Mouse (Mus musculus) lung, postnatal 0 days (tissue): ENCODE data around the gene Sart1. TPM values are rescaled to one million over a fixed set of nuclear protein-coding genes. Genes with fewer than 3 reads are reported as not detected.

ENCODE experiments used
- ATAC-seq: fragments of 200-750 bp; cut with Nextera tagmentation; 2 replicates; pipeline ENCODE4 v1.8.0; 2017; ENCODE audit warnings: moderate library complexity
- DNase-seq: peaks from one replicate; pipeline ENCODE4 v3.0.0-alpha.2; 2016; ENCODE audit warnings: low spot score
- H3K27ac ChIP-seq: fragments of 300-500 bp; sonication (generic); 2 replicates; pipeline ENCODE4 v1.5.1; 2014; ENCODE audit warnings: antibody characterized with exemption, mild to moderate bottlenecking, low read length, mixed read lengths
- H3K27me3 ChIP-seq: fragments of 300-500 bp; sonication (generic); replicated peaks from 2 replicates; pipeline ENCODE4 v1.6.1; 2014; ENCODE audit warnings: low read length, mixed read lengths; ENCODE audit not compliant: insufficient read depth
- H3K36me3 ChIP-seq: fragments of 300-500 bp; sonication (generic); 2 replicates; pipeline ENCODE4 v1.6.1; 2014; ENCODE audit warnings: low read length, mixed read lengths; ENCODE audit not compliant: insufficient read depth
- H3K4me1 ChIP-seq: fragments of 300-500 bp; sonication (generic); 2 replicates; pipeline ENCODE4 v1.6.1; 2014; ENCODE audit warnings: antibody characterized with exemption, low read depth, low read length, mixed read lengths; ENCODE audit not compliant: insufficient read depth
- H3K4me2 ChIP-seq: fragments of 300-500 bp; sonication (generic); replicated peaks from 2 replicates; pipeline ENCODE4 v1.6.1; 2014; ENCODE audit warnings: low read depth, mild to moderate bottlenecking, low read length, moderate library complexity, mixed read lengths
- H3K4me3 ChIP-seq: fragments of 300-500 bp; sonication (generic); 2 replicates; pipeline ENCODE4 v1.5.1; 2014; ENCODE audit warnings: low read depth, low read length
- H3K9ac ChIP-seq: fragments of 300-500 bp; sonication (generic); replicated peaks from 2 replicates; pipeline ENCODE4 v1.6.1; 2014; ENCODE audit warnings: low read depth, mild to moderate bottlenecking
- H3K9me3 ChIP-seq: fragments of 300-500 bp; sonication (generic); 2 replicates; pipeline ENCODE4 v1.6.1; 2016; ENCODE audit warnings: low read length, mixed read lengths
- CTCF ChIP-seq: IDR thresholded peaks from 2 replicates; pipeline ENCODE4 v1.5.1; 2016; ENCODE audit warnings: antibody characterized with exemption, mild to moderate bottlenecking
- EP300 ChIP-seq: IDR thresholded peaks from 2 replicates; pipeline ENCODE4 v1.6.1; 2016; ENCODE audit warnings: antibody characterized with exemption, mild to moderate bottlenecking, control low read depth
- WGBS: fragments of 180-500 bp; shearing (Covaris S2); extraction: QIAGEN DNeasy Blood & Tissue Kit; methylation state at CpG from one replicate; pipeline ENCODE4 v1.1.7; 2014; 5-methylcytosine and 5-hydroxymethylcytosine counted together
- polyA plus RNA-seq: library from polyadenylated mRNA; unstranded; fragments of >200 nt; fragmentation: Nextera tagmentation; extraction: Ambion mirVana; gene quantifications from 2 replicates; pipeline ENCODE4 v1.2.1, GENCODE M21; 2015

The Sart1 gene
- polyA plus RNA-seq, 1 experiment from 2014 or later: 35.2 TPM

DNA sequence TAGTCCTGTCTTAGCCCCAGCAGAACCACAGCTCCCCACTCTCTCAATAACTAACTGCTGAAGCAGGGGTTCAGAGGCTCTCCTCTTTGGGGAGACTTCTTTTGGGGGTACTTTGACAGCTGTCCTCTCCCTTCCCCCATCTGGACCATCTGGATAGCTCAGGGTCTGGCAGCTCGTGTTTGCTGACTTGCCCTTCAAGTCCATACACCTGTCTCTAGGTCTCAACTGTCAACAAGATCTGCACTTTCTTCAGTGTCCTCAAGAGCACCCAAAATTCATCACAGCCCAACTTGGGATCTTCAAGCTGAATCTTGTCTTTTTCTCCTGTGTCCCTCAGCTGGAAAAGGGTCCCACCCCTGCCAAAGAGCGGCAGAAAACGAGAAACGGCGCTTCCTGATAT lies 33.3 kb upstream of the Sart1 start:
- DNase-seq (no peak), ATAC-seq (no peak)
- H3K9me3 ChIP-seq: no peaks in the 10 kb centered on the region
- no peak overlapping the region for H3K4me2 ChIP-seq
- H3K27me3 ChIP-seq: no peaks in the 10 kb centered on the region
- H3K4me1 ChIP-seq: peaks cover 25% of the 10 kb centered on the region
- H3K4me3 ChIP-seq: no peak overlapping the region
- no peak overlapping the region for H3K9ac ChIP-seq
- WGBS: 80% methylated on average over 5 of the region's 5 CpGs
- peaks cover 21% of the 10 kb centered on the region; the same call in 1 of the 2 replicates for H3K36me3 ChIP-seq
- no peak overlapping the region for H3K27ac ChIP-seq
- no peak for TF ChIP-seq EP300
- TF ChIP-seq CTCF: no peak

DNA sequence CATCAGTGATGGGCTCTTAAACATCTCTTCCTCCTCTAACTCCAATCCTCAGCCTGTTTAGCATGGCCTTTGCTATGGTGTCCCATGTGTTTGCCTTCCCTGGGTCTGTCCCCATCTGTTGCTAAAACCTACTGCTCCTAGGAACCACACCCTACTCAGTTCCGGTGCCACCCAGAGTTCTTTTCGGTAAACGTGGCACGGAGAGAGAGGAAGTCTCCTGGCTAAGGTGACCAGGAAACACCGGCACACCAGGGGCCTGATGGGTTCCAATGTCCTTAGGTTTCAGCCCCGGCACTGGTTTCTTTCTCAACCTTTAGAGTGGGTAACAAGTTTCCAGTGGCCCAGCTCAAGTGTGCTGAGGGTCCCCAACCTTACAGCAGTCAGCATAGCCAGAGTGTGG lies 32.1 kb upstream of the Sart1 start:
- H3K9me3 ChIP-seq: no peaks in the 10 kb centered on the region
- H3K27ac ChIP-seq: no peak overlapping the region
- peaks cover 14% of the 10 kb centered on the region for H3K4me1 ChIP-seq
- no peaks in the 10 kb centered on the region for H3K27me3 ChIP-seq
- H3K36me3 ChIP-seq: 0 out of 2 replicates have a peak, but pooled peaks cover 17% of the 10 kb centered on the region
- no peak overlapping the region for H3K4me3 ChIP-seq
- DNase-seq: no peak
- ATAC-seq: no peak
- H3K9ac ChIP-seq: no peak overlapping the region
- 88% methylated on average over 6 of the region's 6 CpGs for WGBS
- no peak overlapping the region for H3K4me2 ChIP-seq
- no peak for TF ChIP-seq EP300
- TF ChIP-seq CTCF: no peak

DNA sequence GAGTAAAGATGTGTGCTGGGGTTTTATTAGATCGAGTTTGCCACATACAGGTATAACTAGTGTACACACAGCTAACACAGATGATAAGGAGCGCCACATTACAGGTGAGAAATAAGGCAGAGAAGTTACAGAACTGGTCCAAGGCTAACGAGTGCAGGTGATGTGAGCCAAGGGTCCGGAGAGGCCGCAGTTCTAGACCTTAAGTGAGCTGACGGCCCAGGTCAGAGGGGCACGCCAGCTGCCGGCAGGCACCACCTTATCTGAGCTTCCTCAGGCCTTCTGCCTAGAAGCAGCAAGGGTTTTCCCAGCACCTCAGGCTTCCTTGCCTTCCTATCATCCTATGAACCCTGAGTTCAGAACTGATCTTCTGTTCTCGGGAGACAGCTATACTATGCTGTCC lies 31.1 kb upstream of the Sart1 start:
- no peak for TF ChIP-seq EP300
- no peak for TF ChIP-seq CTCF
- ATAC-seq: no peak
- Histone ChIP-seq H3K27ac (no peak overlapping the region), H3K9ac (no peak overlapping the region), H3K27me3 (no peaks in the 10 kb centered on the region), H3K36me3 (0 out of 2 replicates have a peak, but pooled peaks cover 17% of the 10 kb centered on the region), H3K4me1 (peaks cover 14% of the 10 kb centered on the region), H3K4me2 (no peak overlapping the region), H3K9me3 (no peaks in the 10 kb centered on the region), H3K4me3 (no peak overlapping the region)
- 85% methylated on average over 9 of the region's 9 CpGs for WGBS
- no peak for DNase-seq

DNA sequence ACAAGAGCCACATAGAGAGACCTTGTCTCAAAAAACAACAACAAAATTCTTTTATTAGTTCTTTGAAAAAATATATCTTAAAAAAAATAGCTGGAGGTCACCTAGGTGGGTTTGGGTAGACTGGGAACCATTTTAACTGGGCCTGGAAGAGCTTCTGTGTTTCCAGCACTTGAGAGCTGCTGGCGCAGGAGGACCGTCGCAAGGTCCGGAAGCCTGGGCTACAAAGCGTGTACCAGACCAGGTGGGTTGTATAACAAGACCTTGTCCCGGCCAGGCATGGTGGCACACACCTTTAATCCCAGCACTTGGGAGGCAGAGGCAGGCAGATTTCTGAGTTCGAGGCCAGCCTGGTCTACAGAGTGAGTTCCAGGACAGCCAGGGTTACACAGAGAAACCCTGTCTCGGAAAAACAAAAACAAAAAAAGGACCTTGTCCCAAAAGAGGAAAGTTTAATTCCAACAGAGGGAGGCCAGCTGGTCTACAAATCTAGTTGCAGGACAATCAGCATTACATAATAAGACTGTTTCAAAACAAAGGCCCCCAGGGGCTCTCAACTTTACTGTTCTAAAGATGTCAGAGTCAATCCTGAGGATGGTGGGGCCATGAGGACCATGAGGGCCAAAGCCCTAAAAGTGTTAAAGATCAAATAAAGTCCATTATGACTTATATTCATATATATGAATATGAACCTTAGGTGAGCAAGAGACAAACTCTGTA lies 30.4 kb upstream of the Sart1 start:
- Histone ChIP-seq H3K27me3 (no peaks in the 10 kb centered on the region), H3K9me3 (no peaks in the 10 kb centered on the region), H3K4me2 (no peak overlapping the region), H3K27ac (no peak overlapping the region), H3K9ac (no peak overlapping the region), H3K4me3 (no peak overlapping the region), H3K36me3 (0 out of 2 replicates have a peak, but pooled peaks cover 17% of the 10 kb centered on the region), H3K4me1 (peaks cover 20% of the 10 kb centered on the region)
- no peak for ATAC-seq
- peak; percentile 58 for DNase-seq
- TF ChIP-seq CTCF: no peak
- TF ChIP-seq EP300: no peak
- WGBS: 93% methylated on average over 7 of the region's 8 CpGs

DNA sequence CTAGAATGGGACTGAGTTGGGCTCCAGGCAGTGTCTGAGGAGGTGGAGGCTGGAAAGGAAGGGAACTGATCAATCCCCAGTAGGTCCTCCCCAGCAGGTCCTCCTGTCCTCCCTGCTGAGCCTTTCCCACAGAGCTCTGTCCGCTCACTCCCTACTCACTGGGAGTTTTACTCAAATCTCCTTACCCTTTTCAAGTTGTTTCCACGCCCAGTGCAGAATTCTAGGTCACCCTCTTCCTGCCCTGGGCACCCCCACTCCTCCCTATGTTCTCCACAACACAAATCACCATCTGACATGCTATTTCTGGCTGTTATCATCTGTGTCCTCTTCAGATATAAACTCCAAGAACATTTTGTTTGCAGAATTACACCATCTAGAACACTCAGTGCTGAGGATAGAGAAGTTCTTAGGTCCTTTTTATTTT lies 26.0 kb upstream of the Sart1 start:
- H3K9ac ChIP-seq: no peak overlapping the region
- H3K27ac ChIP-seq: peak overlapping the region; percentile 77
- no peak overlapping the region for H3K4me2 ChIP-seq
- ATAC-seq (peak; percentile 86), DNase-seq (peak; percentile 94)
- no peaks in the 10 kb centered on the region for H3K9me3 ChIP-seq
- H3K36me3 ChIP-seq: 0 out of 2 replicates have a peak, but pooled peaks cover 6% of the 10 kb centered on the region
- 0 out of 2 replicates have a peak, but pooled peaks cover 9% of the 10 kb centered on the region for H3K4me1 ChIP-seq
- H3K4me3 ChIP-seq: no peak overlapping the region
- no peak for TF ChIP-seq CTCF
- peak; percentile 95 for TF ChIP-seq EP300
- 23% methylated on average over 2 of the region's 2 CpGs for WGBS
- no peaks in the 10 kb centered on the region for H3K27me3 ChIP-seq

DNA sequence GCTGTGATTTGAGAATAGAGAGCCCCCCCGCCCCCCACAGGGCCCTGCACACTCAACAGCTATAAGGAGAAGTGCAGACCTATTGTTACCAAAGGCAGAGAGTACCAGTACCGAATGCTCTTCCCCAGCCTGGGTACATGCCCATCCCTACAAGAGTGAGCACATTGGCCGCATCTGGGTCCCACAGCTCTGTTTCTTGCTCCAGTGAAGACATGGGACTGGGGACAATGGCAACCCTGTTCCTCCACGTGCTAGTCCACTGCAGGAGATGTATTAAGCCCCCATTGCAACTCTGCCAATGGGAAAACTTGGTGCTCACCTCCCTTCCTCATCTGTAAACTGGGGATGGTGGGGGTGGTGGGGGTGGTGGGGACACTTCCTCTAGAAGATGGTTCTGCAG lies 25.3 kb upstream of the Sart1 start:
- H3K4me1 ChIP-seq: 0 out of 2 replicates have a peak, but pooled peaks cover 9% of the 10 kb centered on the region
- ATAC-seq (no peak), DNase-seq (no peak)
- peak overlapping the region; percentile 77 for H3K27ac ChIP-seq
- 0 out of 2 replicates have a peak, but pooled peaks cover 6% of the 10 kb centered on the region for H3K36me3 ChIP-seq
- 77% methylated on average over 4 of the region's 4 CpGs for WGBS
- no peak overlapping the region for H3K9ac ChIP-seq
- no peak overlapping the region for H3K4me2 ChIP-seq
- no peaks in the 10 kb centered on the region for H3K27me3 ChIP-seq
- TF ChIP-seq CTCF (no peak), EP300 (no peak)
- no peak overlapping the region for H3K4me3 ChIP-seq
- H3K9me3 ChIP-seq: no peaks in the 10 kb centered on the region
